9 mouse cellular contexts compared by ENCODE assay signal in the genomic region with DNA sequence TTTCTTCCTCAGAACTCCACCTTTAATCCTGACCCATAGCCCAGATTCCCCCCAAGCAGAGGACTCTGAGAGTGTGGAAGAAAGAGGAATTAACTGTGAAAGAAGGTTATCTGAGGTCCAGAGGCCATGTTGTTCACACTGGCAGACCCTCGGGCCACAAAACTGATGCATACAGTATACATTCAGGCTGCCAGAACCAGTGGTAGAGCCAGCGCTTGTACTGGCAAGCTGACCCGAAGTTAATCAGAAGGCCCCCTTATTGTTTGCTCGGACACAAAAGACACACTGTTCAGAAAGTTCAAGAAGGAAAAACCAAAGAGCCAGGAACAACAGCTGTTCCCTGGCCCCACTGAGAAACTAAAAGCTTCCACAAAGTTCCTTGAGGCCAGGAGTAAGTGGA.
DNase-seq lines count a peak whose midpoint lies in the region; ATAC-seq lines count a peak whose summit lies in the region.
"Had no signal": no experiment of that assay in that cellular context is flagged by ENCODE, and none has a peak within 500 bp of the region (broad histone marks: within the 10 kb centered on the region; RNA-seq: fewer than 3 reads in every experiment).

No protein-coding gene starts in this region.

- peaks cover 3% of the 10 kb centered on the region; the same call in 1 of the 2 replicates for H3K36me3 ChIP-seq in heart, embryonic 12.5 days
- H3K36me3 ChIP-seq in midbrain, embryonic 10.5 days: no peaks in the 10 kb centered on the region

- H3K4me2 ChIP-seq in heart, embryonic 12.5 days: peak overlapping the region; percentile 81

- H3K9ac ChIP-seq in heart, embryonic 12.5 days: peak overlapping the region; percentile 70; the same call in 1 of the 2 replicates

- H3K9me3 ChIP-seq in heart, embryonic 12.5 days (replicated peaks): no peaks in the 10 kb centered on the region
- no peaks in the 10 kb centered on the region for H3K9me3 ChIP-seq in midbrain, embryonic 10.5 days (replicated peaks)

- H3K4me1 ChIP-seq in heart, embryonic 12.5 days (replicated peaks): peaks cover 77% of the 10 kb centered on the region
- peaks cover 74% of the 10 kb centered on the region for H3K4me1 ChIP-seq in midbrain, embryonic 10.5 days

- H3K27ac ChIP-seq in heart, embryonic 12.5 days (ENCODE audit: poor library complexity, severe bottlenecking): peak overlapping the region; percentile 97
- peak overlapping the region; percentile 90 for H3K27ac ChIP-seq in midbrain, embryonic 10.5 days (replicated peaks)
- H3K27ac ChIP-seq: macrophage had no signal

- 29% methylated on average over 4 of the region's 4 CpGs for WGBS in heart, embryonic 12.5 days
- 41% methylated on average over 4 of the region's 4 CpGs for WGBS in midbrain, embryonic 10.5 days

- intact Hi-C loops in heart, postnatal 25 days (cut with DNase I): loop anchor here (5.0 kb wide), 1 partner anchor 53 kb away; no protein-coding TSS in a partner anchor

- DNase-seq in heart, adult 11 months: peak; percentile 93
- DNase-seq in heart, postnatal 25 days (ENCODE audit: low spot score): no peak
- DNase-seq in brain, adult 2 months (ENCODE audit: low read depth, low spot score): peak; percentile 37
- DNase-seq in midbrain, embryonic 10.5 days (ENCODE audit: low spot score): no peak
- no peak for DNase-seq in embryo, embryonic 11 days
- DNase-seq in adrenal gland, postnatal 4 days (ENCODE audit: low spot score in 2 of 2): no peak

- no peak for ATAC-seq in heart, embryonic 12.5 days (ENCODE audit: insufficient number of reproducible peaks, low FRiP score)
- no peak for ATAC-seq in megakaryocyte progenitor cell, adult 5-6 weeks (replicated peaks; ENCODE audit: poor library complexity)

- H3K27me3 ChIP-seq in heart, embryonic 12.5 days (replicated peaks): no peaks in the 10 kb centered on the region
- H3K27me3 ChIP-seq in midbrain, embryonic 10.5 days (ENCODE audit: low read depth, poor library complexity, severe bottlenecking): no peaks in the 10 kb centered on the region

- H3K4me3 ChIP-seq in heart, embryonic 12.5 days: peak overlapping the region; percentile 46
- peak overlapping the region; percentile 53 for H3K4me3 ChIP-seq in midbrain, embryonic 10.5 days

Comparison
In these comparisons a context has a peak if more than half of its experiments do, and no peak if none do; other contexts are left out.
1. DNase-seq: peak in heart, adult 11 months (single experiment) and brain, adult 2 months (single experiment); none in heart, postnatal 25 days (single experiment), midbrain, embryonic 10.5 days (single experiment), embryo, embryonic 11 days (single experiment) and adrenal gland, postnatal 4 days (0 of 2).